Mouse (Mus musculus) heart, embryonic 11.5 days (tissue): Measurements from ENCODE around the gene Stard3nl. TPM values are rescaled to one million over a fixed set of nuclear protein-coding genes. Genes with fewer than 3 reads are reported as not detected.

Source experiments
- ATAC-seq: fragments of 200-750 bp; cut with Nextera tagmentation; replicated peaks from 2 replicates; pipeline ENCODE4 v1.8.0; 2017; ENCODE audit warnings: moderate library complexity; ENCODE audit not compliant: insufficient number of reproducible peaks, low FRiP score, low TSS enrichment
- H3K27ac ChIP-seq: fragments of 300-500 bp; sonication (generic); 2 replicates; pipeline ENCODE4 v1.5.1; 2014; ENCODE audit warnings: mild to moderate bottlenecking, low read depth, low read length
- H3K27me3 ChIP-seq: fragments of 300-500 bp; sonication (generic); 2 replicates; pipeline ENCODE4 v1.6.1; 2014; ENCODE audit warnings: mild to moderate bottlenecking, low read length, mixed read lengths; ENCODE audit not compliant: control insufficient read depth, insufficient read depth
- H3K36me3 ChIP-seq: fragments of 300-500 bp; sonication (generic); 2 replicates; pipeline ENCODE4 v1.6.1; 2014; ENCODE audit warnings: mild to moderate bottlenecking, low read length, moderate library complexity, mixed read lengths; ENCODE audit not compliant: control insufficient read depth, insufficient read depth
- H3K4me1 ChIP-seq: fragments of 300-500 bp; sonication (generic); 2 replicates; pipeline ENCODE4 v1.6.1; 2014; ENCODE audit warnings: low read length; ENCODE audit not compliant: control insufficient read depth, insufficient read depth
- H3K4me2 ChIP-seq: fragments of 300-500 bp; sonication (generic); 2 replicates; pipeline ENCODE4 v1.6.1; 2014; ENCODE audit warnings: mild to moderate bottlenecking, moderate library complexity
- H3K4me3 ChIP-seq: fragments of 300-500 bp; sonication (generic); 2 replicates; pipeline ENCODE4 v1.5.1; 2014; ENCODE audit warnings: low read depth, low read length
- H3K9ac ChIP-seq: fragments of 300-500 bp; sonication (generic); 2 replicates; pipeline ENCODE4 v1.6.1; 2014; ENCODE audit warnings: mild to moderate bottlenecking, low read depth, low read length, moderate library complexity
- H3K9me3 ChIP-seq: fragments of 300-500 bp; sonication (generic); replicated peaks from 2 replicates; pipeline ENCODE4 v1.6.1; 2016; ENCODE audit warnings: low read length; ENCODE audit not compliant: control insufficient read depth
- WGBS: fragments of 180-500 bp; shearing (Covaris S2); extraction: QIAGEN DNeasy Blood & Tissue Kit; methylation state at CpG from one replicate; pipeline ENCODE4 v1.1.7; 2014; ENCODE audit not compliant: insufficient replicate concordance; 5-methylcytosine and 5-hydroxymethylcytosine counted together
- polyA plus RNA-seq: library from polyadenylated mRNA; unstranded; fragments of >200 nt; fragmentation: Nextera tagmentation; extraction: Ambion mirVana; gene quantifications from 2 replicates; pipeline ENCODE4 v1.2.1, GENCODE M21; 2014

Gene Stard3nl
- polyA plus RNA-seq, 1 experiment from 2014 or later, result 91.5 TPM

DNA sequence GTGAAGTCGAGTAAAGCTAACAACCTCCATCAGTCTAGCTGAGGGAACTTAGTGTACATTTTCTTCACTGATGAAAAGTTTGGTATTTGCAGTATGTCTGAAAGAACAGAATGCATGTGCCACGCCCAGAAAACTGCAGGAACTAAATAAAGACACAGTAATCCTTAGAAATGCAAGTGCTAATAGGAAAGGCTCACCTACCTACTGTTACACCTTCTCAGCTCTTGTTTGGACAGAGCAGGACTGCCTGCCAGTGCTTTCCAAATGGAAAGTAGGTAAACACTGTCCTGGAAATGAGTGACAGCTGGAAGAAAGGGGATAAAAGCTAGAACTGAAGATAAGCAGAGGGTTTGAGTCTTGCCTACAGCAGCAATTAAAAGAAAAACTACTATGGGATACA is 1.9 kb downstream of the Stard3nl start:
- Histone ChIP-seq H3K36me3 (no peaks in the 10 kb centered on the region), H3K9ac (no peak overlapping the region), H3K4me1 (peaks cover 18% of the 10 kb centered on the region), H3K9me3 (no peaks in the 10 kb centered on the region), H3K27ac (no peak overlapping the region), H3K4me3 (no peak overlapping the region), H3K27me3 (no peaks in the 10 kb centered on the region), H3K4me2 (peak overlapping the region; percentile 40; the same call in 1 of the 2 replicates)
- 64% methylated on average over 2 of the region's 2 CpGs for WGBS
- ATAC-seq, result no peak

DNA sequence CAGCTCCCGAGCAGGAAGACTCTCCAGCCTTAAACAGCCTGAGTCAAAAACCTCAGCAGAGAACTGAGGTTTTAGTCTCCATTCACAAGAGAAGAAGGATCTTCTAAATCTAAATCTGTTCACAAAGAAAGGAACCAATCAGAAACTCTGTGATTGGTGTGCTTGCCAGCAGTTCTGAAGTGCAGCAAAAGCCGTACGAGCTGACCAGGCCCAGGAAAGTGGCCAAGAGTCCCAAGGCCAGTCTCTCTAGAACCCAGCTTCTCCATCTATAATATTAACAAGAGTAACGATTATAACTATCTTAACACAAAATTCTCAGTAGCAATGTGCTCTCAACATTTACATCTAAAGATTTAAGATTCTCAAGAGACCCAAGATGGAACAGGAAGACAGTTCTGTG is 4.0 kb downstream of the Stard3nl start:
- Histone ChIP-seq H3K27me3 (no peaks in the 10 kb centered on the region), H3K36me3 (no peaks in the 10 kb centered on the region), H3K4me1 (peaks cover 18% of the 10 kb centered on the region), H3K4me2 (no peak overlapping the region), H3K9ac (no peak overlapping the region), H3K9me3 (no peaks in the 10 kb centered on the region), H3K4me3 (no peak overlapping the region), H3K27ac (no peak overlapping the region)
- WGBS, result 86% methylated on average over 4 of the region's 4 CpGs
- no peak for ATAC-seq

DNA sequence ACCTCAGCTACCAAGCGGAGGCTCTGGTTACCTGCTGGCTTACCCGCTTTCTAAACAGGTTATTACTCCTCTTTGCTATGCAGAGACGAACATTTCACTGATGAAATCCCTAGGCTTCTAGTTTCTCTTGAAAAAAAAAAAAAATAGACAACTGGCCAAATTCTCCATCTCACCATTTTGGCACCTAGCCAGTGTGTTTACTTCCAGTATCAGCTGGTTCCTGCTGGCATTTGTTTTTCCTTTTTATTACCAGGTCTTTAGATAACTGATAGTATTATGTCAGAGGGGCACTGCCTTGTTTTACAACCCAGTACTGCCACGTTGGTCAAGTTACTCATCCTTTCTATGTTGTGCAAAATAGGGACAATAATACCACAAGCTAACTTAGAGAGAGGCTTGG is 5.3 kb downstream of the Stard3nl start:
- Histone ChIP-seq H3K36me3 (no peaks in the 10 kb centered on the region), H3K27me3 (no peaks in the 10 kb centered on the region), H3K9me3 (no peaks in the 10 kb centered on the region), H3K4me2 (no peak overlapping the region), H3K4me3 (no peak overlapping the region), H3K9ac (no peak overlapping the region), H3K4me1 (peaks cover 18% of the 10 kb centered on the region), H3K27ac (no peak overlapping the region)
- ATAC-seq, result no peak
- WGBS, result 60% methylated on average over 4 of the region's 4 CpGs

DNA sequence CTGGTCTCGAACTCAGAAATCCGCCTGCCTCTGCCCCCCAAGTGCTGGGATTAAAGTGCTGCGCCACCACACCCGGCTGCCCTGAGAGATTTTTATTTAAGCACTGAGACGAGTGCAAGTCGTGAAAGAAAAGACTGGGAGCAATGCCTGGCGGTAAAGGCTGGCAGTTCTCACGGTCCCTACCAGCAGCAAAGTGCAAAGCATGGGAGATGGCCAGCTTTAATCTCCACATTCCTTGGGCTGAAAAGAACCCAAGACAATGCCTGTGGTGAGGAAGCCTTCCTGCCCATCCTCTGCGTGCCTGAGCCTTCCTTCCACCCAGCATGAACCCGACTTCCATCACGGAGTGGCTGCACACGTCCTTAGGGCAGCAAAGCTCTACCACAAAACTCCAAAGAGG is 5.7 kb downstream of the Stard3nl start:
- no peaks in the 10 kb centered on the region for H3K9me3 ChIP-seq
- no peak overlapping the region for H3K9ac ChIP-seq
- WGBS, result 35% methylated on average over 12 of the region's 12 CpGs
- H3K4me2 ChIP-seq, result no peak overlapping the region
- no peaks in the 10 kb centered on the region for H3K36me3 ChIP-seq
- ATAC-seq, result no peak
- no peak overlapping the region for H3K27ac ChIP-seq
- H3K27me3 ChIP-seq, result no peaks in the 10 kb centered on the region
- H3K4me3 ChIP-seq, result no peak overlapping the region
- peaks cover 17% of the 10 kb centered on the region for H3K4me1 ChIP-seq

DNA sequence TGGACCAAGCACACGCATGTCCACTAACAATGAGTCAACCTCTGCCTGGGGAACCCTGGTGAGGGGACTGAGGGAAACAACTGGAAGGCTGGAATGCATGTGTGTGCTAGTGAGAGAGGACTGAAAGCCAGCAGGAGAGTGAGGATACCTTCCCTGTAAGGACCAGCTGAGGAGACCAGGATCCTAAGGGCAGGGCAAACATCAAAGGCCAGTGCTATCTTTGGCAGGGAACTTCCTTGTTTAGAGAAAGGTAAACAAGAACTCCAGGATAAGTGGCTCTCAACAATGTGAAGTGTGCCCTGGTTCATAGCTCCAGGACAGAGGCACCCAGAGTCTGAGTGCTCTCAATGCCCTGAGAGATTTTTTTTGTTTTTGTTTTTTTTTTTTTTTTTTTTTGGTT is 6.2 kb downstream of the Stard3nl start:
- H3K9me3 ChIP-seq, result no peaks in the 10 kb centered on the region
- no peak overlapping the region for H3K9ac ChIP-seq
- no peak for ATAC-seq
- no peak overlapping the region for H3K4me2 ChIP-seq
- H3K27ac ChIP-seq, result no peak overlapping the region
- WGBS, result 43% methylated on average over 1 of the region's 1 CpGs
- no peaks in the 10 kb centered on the region for H3K36me3 ChIP-seq
- peaks cover 13% of the 10 kb centered on the region for H3K4me1 ChIP-seq
- H3K4me3 ChIP-seq, result no peak overlapping the region
- H3K27me3 ChIP-seq, result no peaks in the 10 kb centered on the region

DNA sequence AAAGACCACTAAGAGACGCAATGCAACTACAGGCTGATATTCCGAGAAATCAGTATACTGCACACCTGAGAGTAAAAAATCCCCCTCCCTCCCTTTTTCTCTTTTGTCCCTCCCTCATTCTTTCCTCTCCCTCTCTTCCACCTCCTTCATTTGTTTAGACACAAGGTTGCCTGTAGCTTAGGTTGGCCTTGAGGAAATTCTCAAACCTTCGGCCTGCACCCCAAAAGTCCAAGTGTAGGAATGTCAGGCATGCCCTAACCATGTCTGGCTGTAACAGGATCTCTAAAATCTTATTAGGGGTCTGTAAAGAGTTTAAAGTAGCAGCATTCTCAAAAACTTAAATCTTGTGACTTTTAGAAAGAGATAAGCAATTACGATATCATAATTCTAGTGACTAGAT is 10.4 kb downstream of the Stard3nl start:
- Histone ChIP-seq H3K9me3 (no peaks in the 10 kb centered on the region), H3K27ac (no peak overlapping the region), H3K9ac (no peak overlapping the region), H3K36me3 (no peaks in the 10 kb centered on the region), H3K4me2 (no peak overlapping the region), H3K4me1 (peaks cover 3% of the 10 kb centered on the region; the same call in 1 of the 2 replicates), H3K27me3 (no peaks in the 10 kb centered on the region), H3K4me3 (no peak overlapping the region)
- no peak for ATAC-seq
- 91% methylated on average over 4 of the region's 4 CpGs for WGBS

DNA sequence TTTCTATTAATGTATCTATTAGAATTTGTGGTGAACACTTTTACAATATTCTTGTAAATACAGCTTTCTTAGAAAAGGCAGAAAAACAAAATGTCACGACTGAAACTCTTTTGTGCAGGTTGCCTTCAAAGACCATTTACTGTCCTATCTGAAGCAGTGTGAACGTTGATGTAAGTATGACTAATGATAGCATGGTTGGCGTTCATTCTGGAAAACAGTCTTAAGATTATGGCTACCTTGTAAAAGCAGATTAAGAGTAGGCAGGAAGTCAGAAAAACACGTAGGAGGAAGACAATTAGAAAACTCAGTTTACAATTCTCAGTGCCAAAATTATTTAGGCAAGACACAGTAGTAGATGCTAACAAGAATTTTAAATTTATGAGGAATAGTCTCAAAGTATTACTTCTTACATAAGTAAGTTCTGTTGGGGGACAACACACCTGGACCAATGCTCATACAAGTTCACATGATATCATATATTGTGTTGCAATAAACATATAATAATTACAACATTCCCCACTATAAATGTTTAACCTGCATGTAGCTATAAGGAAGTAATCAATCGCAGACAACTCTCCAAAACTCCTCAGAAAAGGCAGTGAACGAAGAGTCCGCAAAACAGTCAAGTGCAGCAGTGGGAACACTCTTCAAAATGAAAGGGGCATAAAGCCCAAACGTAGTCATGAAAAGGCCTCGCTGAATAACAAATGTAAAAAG is 14.3 kb downstream of the Stard3nl start:
- H3K36me3 ChIP-seq, result no peaks in the 10 kb centered on the region
- no peak for ATAC-seq
- H3K4me2 ChIP-seq, result no peak overlapping the region
- no peak overlapping the region for H3K4me3 ChIP-seq
- no peaks in the 10 kb centered on the region for H3K4me1 ChIP-seq
- H3K9me3 ChIP-seq, result no peaks in the 10 kb centered on the region
- no peak overlapping the region for H3K9ac ChIP-seq
- no peaks in the 10 kb centered on the region for H3K27me3 ChIP-seq
- WGBS, result 76% methylated on average over 9 of the region's 9 CpGs
- no peak overlapping the region for H3K27ac ChIP-seq

DNA sequence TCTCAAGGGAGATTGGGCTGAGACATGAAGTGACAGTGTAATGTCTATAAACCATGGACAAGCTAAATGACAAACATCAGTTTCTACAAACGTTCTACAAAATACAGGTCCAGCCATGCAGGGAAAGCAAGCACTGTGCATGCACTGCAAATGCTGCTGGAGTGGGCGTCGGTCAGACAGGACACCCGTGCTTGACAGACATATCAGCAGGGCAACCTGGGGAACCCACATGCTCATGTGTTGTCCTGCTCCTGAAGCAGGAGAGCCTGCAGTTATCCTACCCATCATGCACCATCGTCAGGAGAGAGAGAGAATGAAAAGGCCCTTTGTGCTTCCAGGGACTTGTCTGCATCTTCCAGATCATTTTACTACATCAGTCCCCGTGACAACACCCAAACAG is 16.3 kb downstream of the Stard3nl start:
- peaks cover 3% of the 10 kb centered on the region; the same call in 1 of the 2 replicates for H3K36me3 ChIP-seq
- no peak for ATAC-seq
- no peak overlapping the region for H3K27ac ChIP-seq
- no peak overlapping the region for H3K4me3 ChIP-seq
- H3K27me3 ChIP-seq, result no peaks in the 10 kb centered on the region
- H3K4me2 ChIP-seq, result no peak overlapping the region
- no peaks in the 10 kb centered on the region for H3K4me1 ChIP-seq
- 72% methylated on average over 6 of the region's 6 CpGs for WGBS
- no peaks in the 10 kb centered on the region for H3K9me3 ChIP-seq
- H3K9ac ChIP-seq, result no peak overlapping the region

DNA sequence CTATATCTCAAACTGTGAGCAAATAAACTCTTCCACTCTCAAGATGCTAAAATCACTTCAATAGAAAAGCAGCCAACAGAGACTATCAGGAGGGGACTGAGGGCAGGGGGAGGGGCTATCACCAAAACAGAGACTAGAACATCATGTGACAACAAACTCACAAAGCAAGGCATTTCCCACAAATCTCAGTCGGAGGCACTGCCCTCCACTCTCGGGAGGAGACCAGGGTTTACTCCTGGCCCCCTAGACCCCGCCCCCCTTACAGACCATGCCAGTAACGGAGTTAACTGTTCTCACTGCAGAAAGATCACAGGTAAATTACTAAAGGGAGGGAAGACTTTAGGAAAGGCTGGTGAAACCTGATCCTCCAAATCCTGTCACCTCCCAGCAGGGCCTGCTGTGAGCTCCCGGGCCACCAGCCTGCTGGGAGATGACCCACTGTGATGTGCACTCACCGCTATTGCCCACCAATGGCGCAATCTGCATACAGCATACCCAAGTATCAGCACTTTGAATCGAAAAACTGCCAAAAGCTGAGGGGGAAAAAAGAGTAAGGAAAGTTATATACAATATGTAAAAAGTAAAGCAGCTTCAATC is 23.4 kb downstream of the Stard3nl start:
- Histone ChIP-seq H3K9me3 (no peaks in the 10 kb centered on the region), H3K27me3 (no peaks in the 10 kb centered on the region), H3K36me3 (peaks cover 7% of the 10 kb centered on the region), H3K4me2 (no peak overlapping the region), H3K9ac (no peak overlapping the region), H3K4me1 (no peaks in the 10 kb centered on the region), H3K4me3 (no peak overlapping the region), H3K27ac (no peak overlapping the region)
- 24% methylated on average over 8 of the region's 8 CpGs for WGBS
- ATAC-seq, result 0 out of 2 replicates have a peak, but pooled peaks have one; percentile 18
